Mouse (Mus musculus) cerebellum, adult 2 months (tissue): Measurements from ENCODE around the gene Cdkl5. TPM values are rescaled to one million over a fixed set of nuclear protein-coding genes. Genes with fewer than 3 reads are reported as not detected.
A peak's percentile ranks its signal among the peaks of the same experiment; 100 is the strongest.
"Not testable (repeated sequence)": the region's sequence is repeated elsewhere in the genome, so short reads cannot be mapped to it uniquely, and the experiment has no call there.

Source experiments
- DNase-seq, 2 experiments: peaks; one replicate each; pipeline ENCODE4 v3.0.0; 2021
- H3K27ac ChIP-seq: fragments of 200-500 bp; 2 replicates; pipeline ENCODE4 v1.5.1; 2012; ENCODE audit warnings: low read length, control low read depth, inconsistent platforms; ENCODE audit not compliant: insufficient read depth
- H3K27me3 ChIP-seq: fragments of 200-500 bp; 2 replicates; pipeline ENCODE4 v1.6.1; 2012; ENCODE audit warnings: inconsistent platforms, mild to moderate bottlenecking, low read length, moderate library complexity; ENCODE audit not compliant: control insufficient read depth, insufficient read depth
- H3K4me1 ChIP-seq: fragments of 200-500 bp; 2 replicates; pipeline ENCODE4 v1.6.1; 2011; ENCODE audit warnings: low read length; ENCODE audit not compliant: control insufficient read depth, insufficient read depth
- H3K4me3 ChIP-seq: fragments of 200-500 bp; replicated peaks from 2 replicates; pipeline ENCODE3; 2011; ENCODE audit warnings: mild to moderate bottlenecking, low read depth, low read length, control low read depth; ENCODE audit not compliant: insufficient read depth
- CTCF ChIP-seq: fragments of 200-500 bp; IDR thresholded peaks from 2 replicates; pipeline ENCODE4 v1.5.1; 2011; ENCODE audit warnings: low read depth, mild to moderate bottlenecking, control low read depth, low read length, moderate library complexity, borderline replicate concordance; ENCODE audit not compliant: insufficient read depth
- POLR2A ChIP-seq: fragments of 200-500 bp; IDR thresholded peaks from 2 replicates; pipeline ENCODE4 v1.6.1; 2011; ENCODE audit warnings: low read length, control low read depth, borderline replicate concordance; ENCODE audit not compliant: insufficient read depth
- WGBS: fragments of 180-500 bp; shearing (Covaris S2); methylation state at CpG from one replicate; pipeline ENCODE4 v1.1.7; 2018; 5-methylcytosine and 5-hydroxymethylcytosine counted together
- polyA plus RNA-seq: library from polyadenylated mRNA; depleted of rRNA; stranded (reverse); fragments of >200 nt; gene quantifications from 2 replicates; pipeline ENCODE4 v1.2.3, GENCODE M21; 2012

Cdkl5 gene
- polyA plus RNA-seq, 1 experiment: 13.5 TPM

DNA sequence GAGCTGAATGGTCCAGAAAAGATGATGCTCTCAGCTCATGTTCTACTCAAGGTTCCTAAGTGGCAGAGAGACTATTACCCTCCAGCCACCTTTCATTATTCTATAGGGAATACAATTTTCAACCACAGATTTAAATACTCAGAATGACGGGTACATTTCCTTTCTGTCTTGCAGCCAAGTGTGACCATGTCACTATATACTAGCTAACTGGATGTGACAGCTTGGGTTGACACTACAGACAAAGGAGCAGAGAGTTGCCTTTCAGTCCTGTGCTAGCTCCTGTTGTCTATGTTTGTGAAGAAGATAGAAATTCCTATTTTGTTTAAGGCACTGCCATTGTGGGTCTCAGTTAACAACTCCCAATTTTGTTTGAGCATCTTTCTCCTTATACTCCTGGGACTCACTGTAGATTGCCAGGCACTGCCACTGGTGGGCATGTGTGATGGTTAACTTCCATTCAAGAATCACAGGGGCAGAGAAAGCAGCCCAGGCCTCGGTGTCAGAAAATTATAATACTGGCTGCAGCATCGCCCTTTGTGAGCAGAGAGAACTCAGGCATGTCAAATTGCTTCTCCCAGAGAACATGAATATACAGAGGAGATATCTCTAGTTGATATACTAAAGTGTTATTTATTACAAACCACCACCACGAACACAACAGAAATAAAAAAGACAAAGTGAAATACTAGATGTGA is 130.7 kb downstream of the Cdkl5 start:
- TF ChIP-seq CTCF (no peak), POLR2A (no peak)
- 29% methylated on average over 4 of the region's 4 CpGs for WGBS

DNA sequence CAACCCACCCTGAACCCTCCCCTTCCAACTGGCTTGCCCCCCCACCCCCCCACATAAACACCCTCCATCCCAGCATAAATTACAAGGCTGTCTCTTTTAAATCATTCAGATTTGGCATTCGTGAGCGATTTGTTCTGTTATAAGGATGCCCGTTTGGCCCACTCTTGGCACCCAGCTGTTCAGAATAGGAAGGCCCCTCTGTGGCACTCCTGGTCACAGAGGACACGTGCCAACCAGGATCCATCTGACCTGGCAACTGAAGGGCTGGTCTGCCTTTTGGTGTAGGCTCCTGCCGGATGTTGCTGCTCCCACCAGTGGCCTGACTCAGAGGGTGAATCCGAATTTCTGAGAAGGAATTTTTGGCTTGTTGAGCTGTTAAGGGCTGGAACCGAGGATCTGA is 186.3 kb downstream of the Cdkl5 start:
- DNase-seq: peak; percentile 25 to 41
- 17% methylated on average over 7 of the region's 7 CpGs for WGBS
- Histone ChIP-seq H3K4me1 (peaks cover 3% of the 10 kb centered on the region), H3K27me3 (no peaks in the 10 kb centered on the region), H3K27ac (no peak overlapping the region), H3K4me3 (no peak overlapping the region)
- TF ChIP-seq POLR2A (no peak), CTCF (no peak)

More for the DNA sequence above, 130.7 kb downstream of the Cdkl5 start:
- H3K27ac ChIP-seq: no peak overlapping the region
- DNase-seq: peak; percentile 26 to 63
- H3K4me1 ChIP-seq: no peaks in the 10 kb centered on the region; the same call in 1 of the 2 replicates
- no peaks in the 10 kb centered on the region for H3K27me3 ChIP-seq
- no peak overlapping the region for H3K4me3 ChIP-seq

DNA sequence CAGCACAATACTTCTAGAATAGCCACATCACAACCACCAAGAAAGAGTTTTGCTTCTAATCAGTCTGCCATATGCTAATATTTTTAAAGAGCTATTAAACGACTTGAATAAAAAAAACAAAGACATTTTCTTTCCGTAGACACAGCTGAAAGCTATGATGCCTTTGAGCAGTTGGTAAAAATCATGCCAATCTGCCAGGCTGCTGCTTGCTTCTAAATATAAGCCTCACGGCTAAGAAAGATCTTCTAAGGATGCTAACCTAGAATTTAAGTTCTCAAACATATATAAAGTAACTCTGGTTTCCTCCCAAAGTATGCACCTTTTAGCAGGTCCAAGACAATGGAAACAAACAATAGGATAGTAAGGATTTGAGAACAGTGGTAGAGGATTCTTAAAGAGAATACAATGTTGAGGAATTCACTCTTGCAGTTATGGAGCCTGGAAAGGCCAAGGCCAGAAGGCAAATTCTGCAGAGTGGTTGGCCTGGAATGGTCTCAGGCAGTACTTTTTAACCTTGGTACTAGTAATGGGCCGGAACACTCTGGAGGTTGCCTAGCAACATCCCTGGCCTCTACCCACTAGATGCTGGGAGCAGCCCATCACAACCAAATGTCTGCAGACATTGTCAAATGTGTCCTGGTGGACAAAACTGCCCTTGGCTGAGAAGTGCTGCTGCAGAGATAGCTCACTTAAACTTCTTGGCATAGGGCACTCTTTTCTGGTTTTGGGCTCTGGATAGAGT is 189.9 kb downstream of the Cdkl5 start:
- WGBS: 26% methylated on average over 4 of the region's 4 CpGs
- no peak overlapping the region for H3K27ac ChIP-seq
- no peak overlapping the region for H3K4me3 ChIP-seq
- peak in 1 of 2 experiments; percentile 4 for DNase-seq
- H3K27me3 ChIP-seq: no peaks in the 10 kb centered on the region
- H3K4me1 ChIP-seq: peaks cover 3% of the 10 kb centered on the region
- TF ChIP-seq CTCF (no peak), POLR2A (no peak)

DNA sequence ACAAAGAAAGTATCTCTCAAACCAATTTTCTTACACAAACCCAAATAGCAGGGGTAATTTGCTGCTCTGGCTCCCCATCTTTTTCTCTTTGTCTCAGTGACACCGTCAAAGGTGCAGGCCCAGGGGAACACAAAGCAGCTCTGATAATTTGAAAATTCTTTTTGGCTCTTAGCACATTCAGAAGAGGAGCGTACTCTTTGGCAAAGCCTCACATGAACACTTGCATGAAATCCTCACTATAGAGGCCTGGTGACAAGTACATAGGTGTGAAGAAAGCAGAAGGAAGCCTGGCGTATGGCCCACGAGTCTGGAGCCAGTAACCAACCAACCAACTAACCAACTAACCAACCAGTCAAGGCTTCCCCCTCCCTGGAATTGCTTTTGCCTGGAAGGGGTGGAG is 199.6 kb downstream of the Cdkl5 start:
- Histone ChIP-seq H3K4me3 (no peak overlapping the region), H3K27ac (no peak overlapping the region), H3K4me1 (no peaks in the 10 kb centered on the region), H3K27me3 (no peaks in the 10 kb centered on the region)
- TF ChIP-seq POLR2A (no peak), CTCF (no peak)
- no peak for DNase-seq
- 71% methylated on average over 4 of the region's 4 CpGs for WGBS

DNA sequence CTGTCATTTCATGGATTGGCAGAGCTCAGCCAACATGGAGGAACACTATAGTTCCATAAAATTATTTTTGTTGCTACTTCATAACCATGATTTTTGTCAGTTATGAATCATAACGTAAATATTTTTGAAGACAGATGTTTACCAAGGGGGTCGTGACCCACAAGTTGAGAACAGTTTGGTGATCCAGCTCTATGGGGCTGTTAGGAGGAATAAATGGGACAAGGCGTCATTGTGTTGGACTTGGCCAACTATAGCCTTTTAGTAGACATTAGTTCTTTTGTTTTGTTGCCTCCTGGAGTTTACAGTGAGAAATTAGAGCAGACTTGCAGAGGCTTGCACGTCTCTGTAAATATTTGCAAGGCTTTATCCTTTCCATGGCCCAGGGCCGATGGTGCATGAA is 212.2 kb downstream of the Cdkl5 start:
- no peak for DNase-seq
- Histone ChIP-seq H3K27ac (no peak overlapping the region), H3K4me3 (no peak overlapping the region), H3K4me1 (no peaks in the 10 kb centered on the region), H3K27me3 (no peaks in the 10 kb centered on the region; the same call in 1 of the 2 replicates)
- TF ChIP-seq POLR2A (no peak), CTCF (no peak)
- WGBS: 81% methylated on average over 5 of the region's 5 CpGs

DNA sequence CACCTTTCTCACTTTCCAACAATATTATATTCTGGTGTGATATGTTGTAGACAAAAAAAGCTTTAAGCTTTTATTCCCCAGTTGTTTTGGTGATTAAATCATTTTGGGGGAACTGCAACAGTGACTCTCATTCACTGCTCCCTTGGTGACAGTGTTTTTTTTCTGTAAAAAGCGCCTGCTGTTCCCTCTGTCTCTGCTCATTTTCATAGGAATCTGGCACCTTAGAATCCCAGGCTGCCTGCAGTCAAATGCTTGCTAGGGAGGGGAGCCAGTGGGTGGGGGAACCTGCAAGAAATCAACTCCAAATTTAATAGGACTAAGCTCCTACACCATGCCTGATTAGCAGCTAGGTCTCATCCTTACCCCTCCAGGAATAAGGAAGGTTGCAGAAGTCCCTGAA is 221.5 kb downstream of the Cdkl5 start:
- no peak overlapping the region for H3K4me3 ChIP-seq
- no peaks in the 10 kb centered on the region for H3K4me1 ChIP-seq
- 56% methylated on average over 1 of the region's 1 CpGs for WGBS
- H3K27ac ChIP-seq: no peak overlapping the region
- no peak for TF ChIP-seq POLR2A
- TF ChIP-seq CTCF: no peak
- H3K27me3 ChIP-seq: no peaks in the 10 kb centered on the region
- no peak for DNase-seq

DNA sequence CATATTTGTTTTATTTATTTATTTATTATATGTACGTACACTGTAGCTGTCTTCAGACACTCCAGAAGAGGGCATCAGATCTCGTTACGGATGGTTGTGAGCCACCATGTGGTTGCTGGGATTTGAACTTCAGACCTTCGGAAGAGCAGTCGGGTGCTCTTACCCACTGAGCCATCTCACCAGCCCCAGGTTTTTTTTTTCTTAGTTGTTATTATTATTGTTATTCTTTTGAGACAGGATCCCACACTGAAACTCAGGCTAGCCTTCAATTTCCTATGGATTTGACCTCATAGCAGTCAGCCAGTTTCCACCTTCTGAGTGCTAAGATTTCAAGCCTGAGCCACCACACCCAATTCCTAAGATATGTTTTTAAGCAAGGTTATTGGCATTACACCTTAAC is 224.9 kb downstream of the Cdkl5 start:
- H3K27ac ChIP-seq, H3K4me3 ChIP-seq, DNase-seq, H3K27me3 ChIP-seq, H3K4me1 ChIP-seq: not testable (repeated sequence)
- 77% methylated on average over 5 of the region's 5 CpGs for WGBS

DNA sequence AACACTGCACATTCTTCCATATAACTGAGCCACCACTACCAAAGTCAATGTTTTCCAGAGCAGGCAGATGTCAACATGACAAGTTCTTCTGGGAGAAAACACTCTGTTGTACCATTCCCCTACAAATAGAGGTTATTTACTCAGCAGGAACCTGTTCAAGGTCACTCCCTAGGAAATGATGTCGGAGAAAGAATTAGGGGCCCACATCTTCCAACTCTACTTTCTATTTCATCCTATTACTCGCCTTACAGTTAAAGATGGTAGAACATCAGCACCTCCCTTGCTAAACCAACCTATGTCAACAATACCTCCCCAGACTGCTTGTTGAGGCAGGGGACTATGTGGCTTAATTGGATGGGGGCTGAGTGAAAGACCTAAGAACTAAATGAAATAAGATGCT is 226.8 kb downstream of the Cdkl5 start, which contains the start of gene Rs1:
Gene Rs1, plus strand, starts transcription at position 301 of the 400 bp plus-strand sequence.
- TF ChIP-seq CTCF (no peak), POLR2A (no peak)
- Histone ChIP-seq H3K4me3 (no peak within 1 kb of the TSS), H3K27ac (no peak within 1 kb of the TSS), H3K27me3 (no peaks in the 10 kb centered on the region), H3K4me1 (no peaks in the 10 kb centered on the region)
- 92% methylated on average over 2 of the region's 2 CpGs for WGBS
- no peak for DNase-seq
